Mouse (Mus musculus) spleen, postnatal 10 days (tissue): ENCODE results near the gene Gpr108.

ENCODE experiments used
- DNase-seq, 2 experiments: peaks; one replicate each; pipeline ENCODE4 v3.0.0; 2021 to 2022; ENCODE audit warnings: low spot score in 2 of 2

Gene Gpr108

GRCm38 (mm10) chr17:57273846-57274245 lies 25.6 kb upstream of the Gpr108 start:
- DNase-seq: no peak

DNA sequence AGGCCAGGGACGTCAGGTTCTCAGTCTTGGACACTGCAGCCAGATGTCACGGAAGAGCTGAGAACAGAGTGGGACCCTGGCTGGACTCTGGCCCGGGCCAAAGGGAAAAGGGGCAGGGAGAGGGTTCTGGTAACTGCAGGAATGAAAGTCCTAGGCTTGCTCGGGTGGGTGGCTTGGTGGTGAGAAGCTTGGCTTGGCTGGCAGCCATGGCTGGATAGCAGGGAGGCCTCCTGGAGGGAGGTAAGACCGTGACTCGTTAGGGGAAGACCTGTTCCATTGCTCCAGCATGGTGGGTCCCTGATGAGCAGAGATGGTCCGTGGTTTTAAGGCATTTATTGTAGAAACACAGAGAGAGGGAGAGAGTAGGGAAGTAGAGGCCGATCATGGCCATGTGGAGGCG lies 23.1 kb upstream of the Gpr108 start:
- no peak for DNase-seq

DNA sequence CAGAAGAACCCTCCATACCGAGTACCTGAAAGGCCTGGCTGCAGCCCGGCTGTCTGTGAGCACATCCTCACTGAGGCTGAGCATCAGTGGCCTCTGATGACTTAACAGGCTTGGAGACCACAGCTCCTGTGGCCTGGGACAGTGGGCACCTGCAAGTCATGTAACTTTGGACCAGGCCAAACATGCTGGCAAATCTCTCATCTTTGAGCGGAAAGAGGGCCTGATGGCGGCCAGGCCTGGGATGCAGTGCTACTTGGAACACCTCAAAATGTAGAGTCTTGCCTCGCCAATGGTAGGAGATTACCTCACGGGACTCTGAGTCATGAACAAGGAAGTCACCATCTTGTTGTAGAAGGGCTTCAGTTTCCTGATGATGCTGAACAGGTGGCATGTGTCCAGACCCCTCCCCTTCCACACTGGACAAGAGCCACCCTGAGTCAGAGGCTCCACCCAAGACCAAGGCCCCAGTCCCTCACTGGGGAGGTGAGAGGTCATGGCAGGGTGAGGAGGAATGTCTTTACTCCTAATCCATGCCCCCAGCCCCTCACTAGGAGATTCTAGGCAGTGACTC lies 19.4 kb upstream of the Gpr108 start:
- DNase-seq: no peak

DNA sequence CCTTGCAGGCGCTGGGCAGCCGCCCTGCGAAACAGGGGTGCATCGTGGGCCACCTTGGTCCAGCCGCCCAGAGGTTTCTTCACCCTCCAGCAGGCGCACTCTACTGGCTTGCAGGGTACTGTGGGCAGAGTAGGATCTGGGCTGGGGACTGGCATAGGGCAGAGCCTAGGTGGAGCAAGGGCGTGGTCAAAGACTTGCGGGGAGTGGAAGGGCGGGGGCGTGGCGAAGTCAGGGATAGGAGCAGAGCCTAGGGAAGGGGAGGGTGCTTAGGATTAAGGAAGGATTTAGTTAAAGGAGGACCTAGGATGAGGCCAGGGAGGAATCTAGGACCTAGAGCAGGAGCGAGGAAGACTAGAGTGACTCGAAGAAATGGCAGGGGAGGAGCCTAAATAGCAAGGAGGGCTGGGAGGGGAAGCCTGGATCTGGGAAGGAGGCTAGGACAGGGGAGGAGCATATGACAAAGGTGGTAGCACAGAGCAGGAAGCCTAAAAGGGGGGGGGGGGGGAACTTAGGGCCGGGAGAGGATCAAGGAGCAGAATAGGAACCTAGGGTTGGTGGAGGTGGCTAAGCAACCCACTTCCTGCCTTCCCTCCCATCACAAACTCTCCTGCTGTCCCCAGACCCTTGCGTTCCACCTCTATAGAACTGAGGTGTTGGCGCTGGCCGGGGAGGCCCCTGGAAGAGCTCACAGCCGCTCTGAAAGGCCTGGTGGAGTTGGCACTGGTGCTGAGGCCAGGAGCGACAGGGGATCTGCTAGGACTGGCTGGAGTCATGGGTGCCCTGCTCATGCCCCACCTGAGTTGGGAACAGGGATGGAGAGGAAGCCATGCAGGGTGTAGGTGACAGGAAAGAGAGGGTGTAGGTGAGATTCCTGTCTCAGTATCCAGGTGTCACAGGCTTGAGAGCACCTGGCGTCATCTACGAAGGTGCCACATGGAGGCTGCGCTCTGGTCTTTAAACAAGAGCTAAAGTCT lies 17.0 kb upstream of the Gpr108 start:
- peak; percentile 29 to 78 for DNase-seq

- DNase-seq: no peak
Observed at GRCm38 (mm10) chr17:57264164-57264563, 15.9 kb upstream of the Gpr108 start.

GRCm38 (mm10) chr17:57262901-57263550 lies 14.8 kb upstream of the Gpr108 start:
- no peak for DNase-seq

DNA sequence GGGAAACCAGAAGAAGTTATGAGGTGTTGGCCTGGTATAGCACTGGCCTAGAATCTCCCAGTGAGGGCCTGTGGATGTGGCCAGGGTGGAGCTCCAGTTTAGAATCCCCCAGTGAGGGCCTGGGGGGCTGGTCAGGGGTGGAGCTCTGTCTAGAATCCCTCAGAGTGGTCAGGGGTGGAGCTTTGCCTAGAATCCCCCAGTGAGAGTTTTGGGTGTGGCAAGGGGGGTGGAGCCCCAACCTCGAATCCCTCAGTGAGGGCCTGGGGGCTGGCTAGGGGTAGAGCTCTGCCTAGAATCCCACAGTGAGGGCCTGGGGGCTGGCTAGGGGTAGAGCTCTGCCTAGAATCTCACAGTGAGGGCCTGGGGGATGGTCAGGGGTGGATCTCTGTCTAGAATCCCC lies 13.6 kb upstream of the Gpr108 start:
- DNase-seq: no peak

DNA sequence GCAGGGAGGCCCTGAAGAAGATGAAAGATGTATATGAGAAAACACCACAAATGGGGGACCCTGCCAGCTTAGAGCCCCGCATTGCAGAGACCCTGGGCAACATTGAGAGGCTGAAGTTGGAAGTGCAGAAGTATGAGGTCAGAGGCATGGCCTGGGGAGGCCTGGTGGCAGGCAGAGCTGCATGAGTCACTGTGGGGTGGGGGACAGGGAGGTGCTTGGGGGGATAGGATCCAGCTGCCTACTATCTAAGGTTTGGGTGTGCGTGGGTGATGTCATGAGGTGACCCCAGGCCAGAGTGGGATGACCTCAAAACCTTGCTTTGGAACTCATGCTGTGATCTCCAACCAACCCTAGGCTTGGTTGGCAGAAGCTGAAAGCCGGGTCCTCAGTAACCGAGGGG lies 13.0 kb upstream of the Gpr108 start:
- no peak for DNase-seq

GRCm38 (mm10) chr17:57260351-57260750 lies 12.1 kb upstream of the Gpr108 start:
- DNase-seq: no peak

DNA sequence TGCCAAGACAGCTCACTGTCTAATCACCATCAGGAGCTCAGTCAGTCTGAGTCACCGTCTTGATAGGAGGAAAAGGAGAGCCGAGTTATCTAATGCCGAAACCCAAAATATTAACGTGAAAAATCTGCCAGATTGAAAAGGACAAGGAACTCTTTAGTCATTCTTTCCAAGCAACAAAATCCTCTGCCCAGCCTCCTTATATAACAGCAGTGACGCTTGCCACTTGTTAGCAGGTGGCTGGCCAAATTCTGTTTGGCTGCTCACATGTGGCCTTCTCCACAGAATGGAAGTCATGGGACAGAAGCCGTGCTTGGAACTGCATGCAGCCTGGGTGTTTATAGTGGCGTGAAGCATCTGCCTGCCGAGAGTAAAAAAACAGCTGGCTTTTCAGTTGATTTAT lies 11.5 kb upstream of the Gpr108 start:
- no peak for DNase-seq

- DNase-seq: no peak
Observed at GRCm38 (mm10) chr17:57258191-57258590, 9.9 kb upstream of the Gpr108 start.

DNA sequence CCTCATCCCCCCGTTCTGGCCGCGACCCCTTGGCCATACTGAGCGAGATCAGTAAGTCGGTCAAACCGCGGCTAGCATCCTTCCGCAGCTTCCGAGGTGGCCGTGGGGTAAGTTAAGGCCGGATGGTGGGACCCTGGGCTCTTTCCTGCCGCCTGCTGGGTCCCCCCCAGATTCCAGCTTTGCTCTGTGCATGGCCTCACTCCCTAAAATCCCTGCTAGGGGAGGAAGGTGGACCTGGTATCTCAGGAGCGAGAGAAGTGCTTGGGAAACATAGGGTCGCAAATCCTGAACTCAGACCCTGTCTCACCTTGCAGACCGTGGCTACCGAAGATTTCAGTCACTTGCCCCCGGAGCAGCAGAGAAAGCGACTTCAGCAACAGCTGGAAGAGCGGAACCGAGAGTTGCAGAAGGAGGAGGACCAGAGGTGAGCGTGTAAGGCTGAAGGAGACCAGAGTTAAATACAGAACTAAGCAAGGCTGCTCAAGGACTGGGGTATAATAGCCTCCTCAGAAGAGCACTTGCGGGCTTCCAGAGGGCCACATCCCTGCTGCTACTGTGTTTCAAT lies 8.8 kb upstream of the Gpr108 start:
- DNase-seq: no peak

DNA sequence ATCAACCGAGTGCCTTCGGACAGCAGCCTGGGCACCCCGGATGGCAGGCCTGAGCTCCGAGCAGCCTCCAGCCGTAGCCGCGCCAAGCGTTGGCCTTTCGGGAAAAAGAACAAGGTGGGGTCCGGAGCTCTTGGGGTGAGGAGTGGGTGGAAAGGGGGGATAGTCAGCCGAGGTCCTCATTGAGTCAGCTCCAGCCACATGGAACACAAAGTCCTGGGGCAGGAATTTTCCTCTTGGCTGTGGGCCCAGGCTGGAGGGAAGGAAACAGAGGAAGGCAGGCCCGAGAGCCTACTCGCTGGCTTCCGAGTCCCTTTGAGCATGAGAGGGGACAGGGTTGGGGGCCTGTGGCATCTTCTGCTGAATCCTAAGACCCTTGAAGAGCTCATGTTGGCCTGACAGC lies 7.1 kb upstream of the Gpr108 start:
- DNase-seq: no peak

DNA sequence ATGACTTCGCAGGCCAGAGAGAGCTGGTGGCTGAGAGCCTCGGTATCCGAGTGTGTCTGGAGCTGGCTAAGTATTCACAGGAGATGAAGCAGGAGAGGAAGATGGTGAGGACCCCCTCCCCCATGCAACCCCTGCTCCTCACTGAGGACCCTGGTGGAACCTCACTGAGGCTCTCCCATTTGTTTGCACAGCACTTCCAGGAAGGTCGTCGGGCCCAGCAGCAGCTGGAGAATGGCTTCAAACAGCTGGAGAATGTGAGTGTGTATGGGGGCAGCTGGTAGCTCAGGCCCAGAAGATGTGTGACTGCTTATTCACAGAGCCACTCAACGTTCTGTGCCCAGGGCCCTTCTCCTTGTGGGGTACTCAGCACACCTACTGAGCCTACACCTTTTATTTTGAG lies 5.1 kb upstream of the Gpr108 start:
- DNase-seq: no peak

- DNase-seq: no peak
Observed at GRCm38 (mm10) chr17:57251431-57251830, 3.2 kb upstream of the Gpr108 start.

GRCm38 (mm10) chr17:57250461-57251160 lies 2.4 kb upstream of the Gpr108 start:
- DNase-seq: peak in 1 of 2 experiments; percentile 28

- DNase-seq: peak; percentile 92 to 97
Observed at GRCm38 (mm10) chr17:57249186-57250181, 1.2 kb upstream of the Gpr108 start, which contains the start of gene Trip10. Gene Trip10 (plus strand): TSS chr17:57249455.

DNA sequence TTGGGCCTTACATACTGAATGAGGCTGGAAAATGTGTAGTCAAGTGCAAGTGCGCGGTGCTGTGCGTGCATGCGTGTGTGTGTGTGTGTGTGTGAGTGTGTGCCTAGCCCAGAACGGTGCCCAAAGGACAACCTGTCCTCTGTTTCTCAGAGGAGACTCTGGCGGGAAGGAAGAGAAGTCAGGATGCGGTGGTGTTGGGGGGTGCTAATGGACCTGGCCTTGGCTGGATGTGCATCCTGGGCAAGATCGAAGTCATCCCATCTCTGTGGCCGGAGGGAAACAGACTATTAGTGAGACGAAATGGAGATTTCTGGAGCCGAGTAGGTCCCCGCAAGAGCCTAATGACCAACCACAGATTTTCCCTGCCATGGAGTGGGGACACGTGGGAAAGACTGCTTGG lies 525 bp upstream of the Gpr108 start:
- peak; percentile 19 to 36 for DNase-seq

GRCm38 (mm10) chr17:57247393-57248200 lies 649 bp downstream of the Gpr108 start:
- DNase-seq: peak; percentile 78 to 85
